Mouse (Mus musculus) NIH3T3 (cell line): ENCODE data around the gene Col4a2.

Experiments
- DNase-seq: peaks from one replicate; pipeline ENCODE4 v3.0.0-alpha.2; 2012; ENCODE audit warnings: low read depth

Gene Col4a2

GRCm38 (mm10) chr8:11415089-11415488 lies 102.5 kb downstream of the Col4a2 start:
- peak; percentile 47 for DNase-seq

- peak; percentile 90 for DNase-seq
Observed at GRCm38 (mm10) chr8:11417762-11418161, 105.2 kb downstream of the Col4a2 start.

- peak; percentile 81 for DNase-seq
Observed at GRCm38 (mm10) chr8:11419232-11419631, 106.6 kb downstream of the Col4a2 start.

GRCm38 (mm10) chr8:11419645-11420044 lies 107.0 kb downstream of the Col4a2 start:
- DNase-seq, result peak; percentile 79

GRCm38 (mm10) chr8:11421105-11421504 lies 108.5 kb downstream of the Col4a2 start:
- peak; percentile 71 for DNase-seq

GRCm38 (mm10) chr8:11421968-11422367 lies 109.4 kb downstream of the Col4a2 start:
- DNase-seq, result peak; percentile 72

- peak; percentile 36 for DNase-seq
Observed at GRCm38 (mm10) chr8:11423091-11423490, 110.5 kb downstream of the Col4a2 start.

GRCm38 (mm10) chr8:11430688-11431087 lies 118.1 kb downstream of the Col4a2 start:
- peak; percentile 46 for DNase-seq

- DNase-seq, result no peak
Observed at GRCm38 (mm10) chr8:11437862-11438261, 125.3 kb downstream of the Col4a2 start.

- no peak for DNase-seq
Observed at GRCm38 (mm10) chr8:11441291-11441690, 128.7 kb downstream of the Col4a2 start.

- no peak for DNase-seq
Observed at GRCm38 (mm10) chr8:11443611-11444010, 131.0 kb downstream of the Col4a2 start.

- DNase-seq, result no peak
Observed at GRCm38 (mm10) chr8:11444216-11444615, 131.6 kb downstream of the Col4a2 start.

- no peak for DNase-seq
Observed at GRCm38 (mm10) chr8:11445790-11446189, 133.2 kb downstream of the Col4a2 start.

- DNase-seq, result no peak
Observed at GRCm38 (mm10) chr8:11447910-11448570, 135.4 kb downstream of the Col4a2 start.

- DNase-seq, result peak; percentile 66
Observed at GRCm38 (mm10) chr8:11450184-11451113, 137.8 kb downstream of the Col4a2 start.

GRCm38 (mm10) chr8:11452152-11452551 lies 139.5 kb downstream of the Col4a2 start:
- DNase-seq, result no peak

GRCm38 (mm10) chr8:11452559-11452958 lies 140.0 kb downstream of the Col4a2 start:
- DNase-seq, result peak; percentile 29

GRCm38 (mm10) chr8:11452974-11453373 lies 140.4 kb downstream of the Col4a2 start:
- peak; percentile 25 for DNase-seq

GRCm38 (mm10) chr8:11454228-11454627 lies 141.6 kb downstream of the Col4a2 start:
- no peak for DNase-seq

- DNase-seq, result no peak
Observed at GRCm38 (mm10) chr8:11457278-11457677, 144.7 kb downstream of the Col4a2 start.

GRCm38 (mm10) chr8:11457981-11458836 lies 145.6 kb downstream of the Col4a2 start:
- no peak for DNase-seq

GRCm38 (mm10) chr8:11459016-11459415 lies 146.4 kb downstream of the Col4a2 start:
- no peak for DNase-seq
